Mouse (Mus musculus) spleen, postnatal 4 days (tissue): ENCODE results near the gene Serhl.
"Not testable (repeated sequence)": the region's sequence is repeated elsewhere in the genome, so short reads cannot be mapped to it uniquely, and the experiment has no call there.

ENCODE experiments used
- DNase-seq, 2 experiments: peaks; one replicate each; pipeline ENCODE4 v3.0.0; 2022; ENCODE audit warnings: low spot score in 2 of 2

The Serhl gene

DNA sequence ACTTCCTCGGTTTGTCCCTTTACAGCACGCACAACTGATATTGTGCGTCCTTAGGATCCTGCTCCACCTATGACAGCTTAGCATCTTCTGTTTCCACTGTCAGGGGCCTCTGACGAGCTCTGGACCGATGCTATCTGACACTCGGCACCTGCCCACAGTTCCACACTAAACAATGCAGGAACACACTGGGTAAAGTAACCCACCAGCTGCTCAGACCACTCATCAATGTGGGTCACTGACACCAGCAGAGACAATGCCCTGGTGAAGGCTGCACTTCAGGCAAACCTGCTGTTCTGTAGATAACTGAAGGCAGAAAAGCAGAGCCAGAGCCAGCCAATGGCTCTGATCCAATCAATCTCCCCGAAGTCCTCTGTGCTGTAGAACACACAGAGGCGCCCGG is 37.3 kb downstream of the Serhl start:
- no peak for DNase-seq

DNA sequence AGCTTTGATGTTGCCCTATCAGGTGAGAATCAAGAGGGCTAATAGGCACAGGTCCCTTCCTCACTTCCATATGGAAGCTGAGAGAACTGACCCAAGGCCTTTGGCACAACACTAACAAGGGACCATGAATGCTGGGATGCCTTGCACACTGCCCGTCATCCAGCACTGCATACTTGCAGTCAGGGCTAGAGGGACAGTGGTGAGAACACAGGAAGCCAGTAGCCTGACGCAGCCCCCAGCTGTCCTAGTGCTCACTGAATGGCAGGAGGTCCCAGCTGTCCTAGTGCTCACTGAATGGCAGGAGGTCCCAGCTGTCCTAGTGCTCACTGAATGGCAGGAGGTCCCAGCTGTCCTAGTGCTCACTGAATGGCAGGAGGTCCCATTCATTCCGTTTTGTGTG is 37.7 kb downstream of the Serhl start:
- not testable (repeated sequence) for DNase-seq

- no peak for DNase-seq
These were observed 40.4 kb downstream of the Serhl start for GRCm38 (mm10) chr15:83129530-83130231.

DNA sequence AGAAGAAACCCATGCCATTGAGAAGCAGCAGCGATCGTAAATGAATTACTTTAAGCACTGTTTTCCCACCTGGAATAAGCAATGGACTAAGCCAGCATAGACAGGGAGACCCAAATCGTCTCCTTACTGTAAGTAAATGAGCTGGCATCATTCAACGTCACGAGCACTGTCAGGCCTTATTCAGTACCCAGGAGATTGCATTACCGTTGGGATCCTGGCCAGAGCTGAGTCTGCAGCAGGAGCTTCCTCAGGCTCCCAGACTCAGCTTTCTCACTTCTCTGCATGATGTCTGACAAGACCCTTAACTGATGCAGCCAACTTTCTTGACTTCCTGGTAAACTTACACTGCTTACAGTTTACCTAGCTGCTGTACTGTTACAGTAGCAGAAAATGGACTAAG is 45.4 kb downstream of the Serhl start:
- DNase-seq = no peak

DNA sequence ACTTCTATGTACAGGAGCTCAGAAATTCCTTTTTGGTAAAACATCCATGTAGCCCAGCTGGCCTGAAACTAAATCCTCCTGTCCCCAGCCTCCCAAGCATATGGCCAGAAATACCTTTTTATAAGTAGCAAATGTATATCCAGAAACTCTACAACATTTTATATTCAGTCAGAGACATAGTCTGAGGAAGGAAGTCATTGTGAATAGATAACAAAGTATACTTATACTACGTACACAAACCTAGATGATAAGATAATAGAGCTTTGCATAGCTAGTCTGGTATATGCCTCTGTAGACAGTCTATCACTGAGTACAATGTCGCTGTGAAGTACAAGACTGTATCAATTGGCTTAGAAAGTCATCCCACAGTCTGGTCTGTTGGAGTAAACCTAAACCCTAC is 46.3 kb downstream of the Serhl start:
- no peak for DNase-seq

DNA sequence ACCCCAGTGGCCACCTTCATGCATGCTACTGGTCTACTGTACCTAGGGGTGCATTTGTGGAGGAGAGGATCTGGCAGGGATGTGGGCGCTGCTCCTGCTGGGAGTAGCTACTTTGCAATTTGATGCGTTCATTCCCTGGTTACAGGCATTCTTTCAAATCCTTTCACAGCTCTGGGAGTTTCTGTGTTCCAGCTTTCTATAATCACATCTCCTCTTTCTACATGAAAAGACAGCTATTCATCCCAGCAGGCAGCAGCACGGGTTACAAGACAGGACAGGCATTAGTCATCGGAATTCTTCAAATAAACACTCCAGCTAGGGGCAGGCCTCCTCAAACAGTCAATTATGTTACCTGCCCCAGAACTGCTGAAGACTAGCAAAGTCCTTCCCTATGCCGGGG is 53.6 kb downstream of the Serhl start:
- no peak for DNase-seq

GRCm38 (mm10) chr15:83145541-83145940 is 56.2 kb downstream of the Serhl start:
- DNase-seq = no peak

GRCm38 (mm10) chr15:83148395-83148794 is 59.1 kb downstream of the Serhl start:
- no peak for DNase-seq

GRCm38 (mm10) chr15:83148801-83149195 is 59.5 kb downstream of the Serhl start:
- DNase-seq = no peak

GRCm38 (mm10) chr15:83149196-83150072 is 60.1 kb downstream of the Serhl start, which contains the start of gene Poldip3:
Gene Poldip3, minus strand, starts transcription at chr15:83149384.
- DNase-seq = peak; percentile 99

DNA sequence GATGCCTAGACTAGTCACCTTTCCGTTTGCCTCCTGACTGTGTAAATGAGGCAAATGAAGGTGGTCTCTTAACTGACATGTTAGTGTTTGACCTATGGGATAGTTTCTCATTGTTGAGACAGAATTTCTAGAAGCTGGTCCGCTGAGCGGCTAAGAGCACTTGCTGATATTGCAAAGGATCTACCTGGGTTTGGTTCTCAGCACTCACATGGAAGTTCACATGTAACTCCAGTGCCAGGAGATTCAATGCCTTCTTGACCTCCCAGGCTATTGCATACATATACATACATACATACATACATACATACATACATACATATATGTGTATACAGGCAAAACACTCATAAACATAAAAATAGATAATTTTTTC is 60.8 kb downstream of the Serhl start:
- no peak for DNase-seq

GRCm38 (mm10) chr15:83150694-83151093 is 61.4 kb downstream of the Serhl start:
- no peak for DNase-seq

- no peak for DNase-seq
These were observed 65.0 kb downstream of the Serhl start for GRCm38 (mm10) chr15:83154309-83154708.

DNA sequence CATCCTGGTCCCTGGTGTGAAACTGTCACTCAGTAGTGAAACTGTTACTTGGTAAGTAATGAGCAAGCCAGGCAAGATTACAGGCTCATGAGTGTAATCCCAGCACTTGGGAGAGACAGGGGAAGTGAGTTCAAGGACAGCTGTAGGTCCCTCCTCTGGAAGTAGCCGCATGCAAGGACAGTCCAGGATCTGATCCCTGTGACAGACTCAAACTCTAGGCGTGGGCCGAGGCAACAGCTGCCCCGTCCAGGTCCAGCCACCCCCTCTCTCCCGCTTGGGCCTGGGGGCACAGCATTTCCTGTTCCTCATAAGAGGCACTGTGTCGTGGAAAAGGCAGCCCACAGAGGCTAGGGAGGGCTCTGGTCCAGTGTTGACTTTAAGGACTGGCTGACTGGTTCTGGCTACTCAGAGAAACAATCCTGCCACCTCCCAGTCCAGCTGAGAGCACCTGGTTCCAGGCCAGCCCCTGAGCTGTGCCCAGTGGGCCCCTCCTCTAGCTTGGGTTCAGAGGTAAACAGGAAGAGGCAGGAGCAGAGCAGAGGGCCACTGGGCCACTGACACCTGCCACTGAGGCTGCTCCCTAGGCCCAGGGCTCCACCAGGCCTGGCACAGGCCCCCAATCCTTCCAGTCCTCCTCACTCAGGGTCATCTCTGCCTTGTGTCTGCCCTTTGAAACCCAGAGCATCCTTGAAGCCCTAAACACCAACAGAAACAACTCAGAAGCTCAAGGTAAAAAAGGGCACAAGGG is 66.5 kb downstream of the Serhl start:
- no peak for DNase-seq

GRCm38 (mm10) chr15:83156929-83157666 is 67.8 kb downstream of the Serhl start:
- DNase-seq = peak; percentile 65 to 86

DNA sequence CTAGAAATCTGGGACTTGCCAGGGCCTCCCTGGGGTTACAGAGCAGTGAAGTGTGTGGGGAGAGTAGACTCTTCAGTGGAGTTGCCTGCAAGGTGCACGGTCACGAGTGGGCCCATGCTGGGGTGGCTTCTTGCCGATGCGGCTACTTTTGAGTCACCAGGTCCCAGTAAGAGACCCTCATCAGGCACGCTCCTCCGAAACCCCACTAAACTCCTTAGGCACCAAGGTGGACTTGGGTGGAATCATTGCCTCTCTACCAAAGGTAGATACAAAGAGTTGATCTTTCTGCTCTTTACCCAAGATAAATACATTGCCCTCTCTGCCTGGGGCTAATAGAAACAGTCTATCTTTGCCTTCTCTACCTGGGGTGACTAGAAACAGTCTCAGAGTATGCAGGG is 68.4 kb downstream of the Serhl start:
- no peak for DNase-seq

DNA sequence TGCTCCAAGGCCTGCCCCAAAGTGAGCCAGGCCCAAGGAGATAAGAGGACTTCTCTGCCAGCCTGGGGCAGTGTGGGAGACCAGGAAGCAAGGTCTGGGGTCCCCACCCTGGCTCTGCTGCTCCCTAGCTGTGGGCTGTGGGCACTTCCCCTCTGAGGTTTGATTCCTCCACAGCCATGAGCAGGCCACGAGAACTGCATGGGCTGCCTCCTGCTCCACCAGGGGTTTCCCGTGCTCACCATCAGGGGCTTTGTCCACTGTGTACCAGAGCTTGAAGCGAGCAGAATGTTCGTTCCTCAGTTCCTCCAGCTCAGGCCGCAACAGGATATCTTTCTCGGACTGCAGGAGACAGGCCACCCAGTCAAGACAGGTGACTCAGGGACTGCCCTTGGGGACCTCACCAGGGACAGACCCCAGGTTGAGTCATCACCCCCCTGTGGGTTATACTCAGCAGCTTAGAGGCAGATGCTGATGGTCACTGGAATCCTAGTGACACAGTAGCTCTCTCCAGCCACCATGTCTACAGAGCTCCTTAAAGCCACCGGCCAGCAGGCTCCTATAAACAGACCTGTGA is 69.4 kb downstream of the Serhl start:
- no peak for DNase-seq

- no peak for DNase-seq
These were observed 70.5 kb downstream of the Serhl start for GRCm38 (mm10) chr15:83159823-83160222.

DNA sequence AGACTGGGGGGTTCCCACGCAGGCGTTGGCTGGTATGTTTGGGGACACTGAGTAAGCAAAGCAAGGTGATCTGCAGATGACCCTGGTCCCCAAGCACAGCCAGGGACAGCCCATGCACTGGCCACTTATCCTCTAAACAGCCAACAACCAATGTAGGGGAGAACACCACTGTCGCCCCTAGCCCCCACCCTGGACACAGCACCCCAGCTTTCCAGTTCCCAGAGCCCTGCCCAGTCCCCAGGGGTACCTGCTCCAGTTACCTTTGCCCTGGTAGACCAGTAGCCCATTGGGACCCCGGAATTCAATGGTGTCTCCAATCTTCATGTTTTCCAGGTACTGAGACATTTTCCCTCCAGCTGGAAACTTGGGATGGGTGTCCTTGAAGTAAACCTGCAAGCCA is 71.3 kb downstream of the Serhl start:
- DNase-seq = no peak

- no peak for DNase-seq
These were observed 71.9 kb downstream of the Serhl start for GRCm38 (mm10) chr15:83161062-83161748.

- DNase-seq = no peak
These were observed 72.7 kb downstream of the Serhl start for GRCm38 (mm10) chr15:83162001-83162400.
